Mouse (Mus musculus) testis, postnatal 10 days (tissue): ENCODE data around the gene Garnl3.

Experiments used
- DNase-seq: peaks from one replicate; pipeline ENCODE4 v3.0.0; 2021; ENCODE audit warnings: low spot score

Gene Garnl3

DNA sequence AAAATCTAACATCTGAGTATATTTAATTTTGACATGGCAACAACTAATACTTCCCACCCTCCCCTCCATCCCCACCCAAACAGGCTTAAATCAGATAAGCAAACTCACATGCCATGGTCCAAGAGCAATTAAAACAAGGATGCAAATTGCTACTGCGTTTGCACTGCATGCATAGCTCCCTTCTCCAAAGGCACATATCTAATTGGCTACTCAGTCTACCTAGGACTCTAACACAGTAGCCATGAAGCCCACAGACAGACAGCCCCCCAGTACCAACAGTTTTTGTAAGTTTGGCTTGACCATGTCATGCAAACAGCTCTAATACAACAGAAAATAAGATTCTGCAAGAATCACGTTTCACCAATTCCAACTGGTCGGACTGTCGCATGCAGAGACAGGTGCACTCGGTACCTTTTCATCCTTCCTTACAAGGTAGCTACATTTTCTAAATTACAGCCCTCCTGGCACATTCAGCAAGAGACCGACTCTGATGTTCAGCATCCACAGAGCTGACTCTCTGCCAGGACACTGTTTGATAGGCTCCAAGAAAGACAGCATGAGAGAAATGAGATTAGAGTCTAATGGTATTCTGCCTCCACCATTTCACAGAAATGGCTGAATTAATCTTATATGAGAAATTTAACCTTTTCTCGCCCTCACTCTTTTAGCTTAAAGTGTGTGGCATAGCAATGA lies 44.6 kb downstream of the Garnl3 start:
- DNase-seq = no peak

DNA sequence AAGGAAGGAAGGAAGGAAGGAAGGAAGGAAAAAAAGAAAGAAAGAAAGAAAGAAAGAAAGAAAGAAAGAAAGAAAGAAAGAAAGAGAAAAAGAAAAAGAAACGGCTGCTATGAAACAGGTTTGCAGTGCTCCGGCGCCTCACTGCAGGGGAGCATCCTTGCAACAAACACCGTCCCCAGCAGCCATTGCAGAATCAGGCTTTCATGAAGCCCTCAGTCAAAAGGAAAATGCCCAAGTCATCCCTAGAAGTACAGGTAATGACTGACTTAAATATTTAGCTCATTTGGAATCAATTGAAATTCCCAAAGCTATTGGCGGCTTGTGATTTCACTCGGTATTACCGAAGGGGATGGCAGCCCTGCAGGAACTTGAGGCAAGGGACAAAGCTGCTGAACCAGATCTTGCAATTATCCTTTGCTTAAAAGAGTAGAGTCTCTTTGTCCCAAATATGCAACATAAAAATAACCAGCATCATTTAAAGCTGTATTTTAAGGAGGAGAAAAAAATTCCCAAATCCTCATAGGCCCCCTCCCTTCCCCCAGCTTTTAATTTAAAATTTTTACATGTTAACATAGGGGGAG lies 45.3 kb downstream of the Garnl3 start:
- no peak for DNase-seq

DNA sequence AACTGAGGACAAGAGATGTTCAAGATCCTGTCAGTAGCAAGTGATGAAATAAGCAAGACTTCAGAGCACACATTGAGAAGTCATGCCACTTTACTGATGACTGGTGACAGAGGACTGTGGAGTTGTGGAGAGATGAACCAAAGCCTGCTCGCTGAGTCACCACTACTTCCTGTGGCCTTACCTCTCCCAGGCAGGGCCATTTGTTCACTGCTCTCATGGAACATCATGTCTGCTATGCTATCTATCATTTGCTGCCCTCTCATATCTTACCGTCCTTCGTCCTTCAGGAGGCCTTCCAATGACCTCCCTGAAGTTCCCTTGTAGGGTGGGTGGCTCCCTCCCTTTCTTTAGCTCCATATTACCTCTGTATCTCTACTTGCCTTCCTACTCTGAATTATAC lies 47.2 kb downstream of the Garnl3 start:
- no peak for DNase-seq

DNA sequence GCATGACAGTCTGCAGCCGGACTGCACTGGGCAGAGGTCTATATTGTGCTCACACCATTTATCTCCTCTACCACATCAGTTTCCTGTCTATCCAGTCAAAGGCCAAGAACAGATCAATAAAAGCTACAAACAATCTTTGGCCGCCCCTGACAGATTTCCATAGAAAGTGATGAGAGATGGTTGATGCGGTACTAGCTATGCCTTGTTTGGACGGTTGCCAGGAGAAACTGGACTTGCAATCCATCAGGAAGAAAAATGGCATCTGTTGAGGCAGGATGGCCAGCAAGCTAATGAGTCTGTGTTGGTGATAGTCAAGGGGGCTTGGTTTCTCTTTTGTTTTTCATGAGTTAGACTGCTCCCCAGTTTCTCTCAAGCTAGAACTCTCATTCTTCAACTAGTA lies 51.3 kb downstream of the Garnl3 start:
- DNase-seq = no peak

DNA sequence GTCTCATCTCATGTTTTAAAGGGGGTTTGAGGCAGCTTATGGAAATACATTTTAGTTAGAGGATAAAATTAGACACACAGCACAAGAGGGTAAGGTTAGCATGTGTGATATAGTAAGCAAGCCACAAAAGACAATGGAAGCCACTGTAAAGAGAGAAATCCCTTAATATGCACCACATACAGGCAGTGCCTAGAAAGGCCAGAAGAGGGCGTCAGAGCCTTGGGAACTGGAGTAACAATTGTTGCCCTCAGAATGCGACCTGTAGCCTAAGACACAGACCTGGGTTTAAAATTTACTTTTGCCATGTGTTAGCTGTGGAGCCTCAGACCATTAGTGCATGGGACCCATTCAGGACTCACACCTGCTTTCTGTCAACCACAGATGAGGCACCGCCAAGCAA lies 54.2 kb downstream of the Garnl3 start:
- DNase-seq = peak; percentile 76

DNA sequence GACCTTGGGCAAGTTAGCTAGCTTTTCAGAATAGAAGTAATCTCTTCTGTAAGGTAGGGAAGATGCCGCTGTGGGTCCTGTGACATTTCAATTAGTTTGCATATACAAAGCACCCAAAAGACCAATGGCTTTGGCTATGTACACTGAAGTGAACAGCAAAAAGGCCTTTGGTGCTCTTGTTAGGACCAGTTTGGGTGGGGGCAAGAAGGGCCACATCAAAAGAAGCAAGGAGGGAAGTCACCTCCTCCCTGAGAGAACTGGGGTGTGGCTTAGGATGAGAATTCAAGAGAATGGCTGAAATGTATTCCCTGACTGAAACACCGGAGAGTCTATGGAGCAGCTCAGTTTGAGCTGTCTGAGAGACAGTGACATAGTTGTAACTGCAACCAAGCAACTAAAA lies 56.5 kb downstream of the Garnl3 start:
- DNase-seq = no peak

DNA sequence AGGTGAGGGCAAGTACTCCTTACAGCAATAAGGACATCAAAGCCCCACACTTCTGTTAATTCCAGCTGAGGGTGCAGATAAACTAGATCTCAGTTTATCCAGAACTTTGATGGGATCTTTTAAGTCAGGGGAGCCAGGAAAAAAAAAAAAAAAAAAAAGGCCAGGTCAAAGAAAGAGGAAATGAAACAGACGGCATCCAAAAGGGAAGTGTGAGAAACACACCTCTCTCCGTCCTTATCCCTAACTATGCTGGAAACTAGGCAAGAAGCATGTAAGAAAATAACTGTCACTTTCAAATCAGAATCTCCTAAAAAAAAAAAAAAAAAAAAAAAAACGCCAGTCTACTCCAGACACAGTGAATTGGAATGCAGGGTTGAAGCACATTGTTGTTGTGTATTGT lies 57.3 kb downstream of the Garnl3 start:
- DNase-seq = no peak

DNA sequence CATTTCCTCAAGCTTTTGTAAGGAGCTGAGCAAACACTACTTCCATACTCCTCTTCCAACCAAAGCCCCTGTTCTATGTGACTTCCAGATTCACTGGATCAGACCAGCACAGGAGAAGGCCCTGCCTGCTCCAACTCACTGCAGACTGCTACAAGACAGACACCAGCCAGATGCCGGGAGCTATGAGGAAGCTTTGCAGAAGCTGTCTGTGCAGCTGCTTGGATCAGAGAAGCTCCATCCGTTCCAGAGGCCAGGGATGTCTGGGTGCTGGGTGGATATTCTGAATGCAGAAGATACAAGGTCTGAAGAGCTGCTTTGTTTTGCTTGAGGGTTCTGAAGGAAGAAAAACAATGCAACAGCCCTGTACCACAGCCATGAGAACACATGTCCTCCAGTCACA lies 59.1 kb downstream of the Garnl3 start:
- DNase-seq = no peak

DNA sequence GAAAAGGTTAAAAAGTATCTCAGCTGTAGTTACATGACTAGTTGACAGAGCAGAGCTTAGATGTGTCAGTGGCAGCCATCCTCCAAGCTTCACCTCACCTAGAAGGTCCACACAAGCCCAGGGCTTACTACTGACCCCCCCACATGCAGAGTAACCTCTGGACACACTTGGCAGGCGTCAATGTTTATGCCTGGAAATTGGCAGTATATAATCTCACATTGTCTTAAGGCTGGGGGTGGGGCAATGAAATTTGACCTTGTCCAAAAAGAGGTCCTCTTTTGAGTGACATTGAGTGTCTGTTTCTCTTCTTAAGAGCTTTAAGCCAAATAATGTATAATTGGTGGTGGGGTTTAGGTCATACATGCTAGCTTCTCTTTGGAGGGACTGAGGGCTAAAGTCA lies 65.8 kb downstream of the Garnl3 start:
- no peak for DNase-seq

DNA sequence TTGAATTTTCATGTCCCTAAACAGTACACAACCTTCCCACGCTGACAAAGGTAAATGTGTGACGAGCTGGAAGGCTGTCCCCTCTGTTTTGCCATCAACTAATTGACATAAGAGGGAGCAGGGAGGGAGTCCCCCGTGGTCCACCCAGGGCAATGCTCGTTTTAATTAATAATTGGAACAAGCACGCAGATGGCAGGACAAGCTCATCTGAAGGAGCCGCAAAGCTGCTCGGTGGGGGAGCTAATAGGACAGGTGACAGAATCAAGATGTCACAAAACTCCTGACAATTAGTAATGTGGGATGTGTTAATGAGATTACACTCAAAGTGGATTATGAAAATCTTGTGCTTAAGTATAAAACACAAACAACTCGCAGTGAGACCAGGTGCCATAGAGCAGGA lies 68.7 kb downstream of the Garnl3 start:
- no peak for DNase-seq

DNA sequence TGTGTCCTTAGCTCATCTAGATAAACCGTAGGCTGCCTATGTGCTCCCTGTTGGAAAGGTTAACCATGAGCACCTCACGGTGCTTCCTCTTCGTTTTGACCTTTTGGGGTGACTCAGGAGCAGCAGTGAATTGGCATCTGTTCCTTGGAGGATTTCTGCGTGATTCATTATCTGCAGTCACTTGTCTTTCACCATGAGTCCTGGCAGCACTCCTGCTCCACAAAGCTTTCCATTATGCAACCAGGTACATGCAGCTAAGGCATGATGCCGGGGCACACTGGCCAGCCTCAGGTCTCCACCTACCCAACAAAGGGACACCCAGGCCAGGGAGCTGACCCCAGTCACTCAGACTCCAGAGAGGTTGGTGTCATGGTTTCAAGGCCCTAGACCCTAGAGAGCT lies 72.5 kb downstream of the Garnl3 start:
- DNase-seq = no peak

DNA sequence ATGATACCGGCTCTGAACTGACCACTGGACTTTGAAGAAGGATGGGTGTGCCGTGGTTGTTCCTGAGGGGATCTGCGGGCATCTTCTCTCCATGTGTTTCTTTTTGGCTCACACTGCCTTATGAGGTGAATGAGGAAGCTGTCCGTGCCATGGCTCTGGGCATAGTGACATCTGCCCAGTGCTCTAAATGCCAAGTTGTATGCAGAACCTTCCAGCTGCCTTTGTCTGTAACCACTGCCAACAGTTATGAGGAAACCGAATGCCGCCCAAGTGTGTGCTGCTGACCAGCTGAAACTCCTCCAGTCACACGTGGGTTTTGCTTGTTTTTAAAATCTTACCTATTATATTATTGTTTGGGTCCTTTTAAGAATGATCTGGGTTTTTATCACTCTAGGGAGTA lies 73.9 kb downstream of the Garnl3 start:
- no peak for DNase-seq

DNA sequence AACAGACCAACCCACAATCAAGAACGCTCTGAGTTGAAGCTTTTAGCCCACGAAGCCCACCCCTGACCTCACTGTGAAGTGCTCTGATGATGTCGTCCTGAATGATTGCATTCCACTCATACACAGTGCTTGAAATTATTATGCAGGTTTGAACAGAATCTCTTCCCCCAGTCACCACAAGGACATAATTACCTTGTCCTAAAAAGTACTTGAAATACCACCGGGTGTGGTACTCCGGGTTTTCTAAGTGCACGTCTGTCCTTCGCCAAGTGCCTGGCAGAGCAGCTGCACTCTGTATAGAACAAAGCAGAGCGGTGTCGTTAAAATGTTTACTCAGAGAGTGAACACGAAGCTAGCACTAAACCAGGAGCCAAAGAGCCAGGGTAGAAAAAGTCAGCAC lies 77.5 kb downstream of the Garnl3 start:
- no peak for DNase-seq

DNA sequence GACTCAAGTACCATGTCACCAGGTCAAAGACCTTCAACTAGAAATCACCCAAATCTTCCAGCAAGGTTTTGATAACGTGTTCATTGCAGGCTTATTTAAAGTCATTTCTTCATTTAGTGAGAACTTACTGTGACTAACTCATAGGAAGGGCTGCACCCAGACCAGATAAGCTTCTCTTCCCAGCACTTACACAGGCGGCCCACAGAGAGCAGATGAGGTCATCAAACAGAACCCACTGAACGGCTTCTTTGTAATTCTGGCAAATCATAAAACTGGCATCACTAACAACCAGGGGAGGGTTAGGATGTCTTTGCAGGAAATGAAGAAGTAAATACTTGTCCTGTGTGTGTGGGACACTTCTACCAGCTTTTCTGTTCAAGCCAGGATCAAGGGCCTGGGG lies 84.1 kb downstream of the Garnl3 start:
- DNase-seq = no peak

DNA sequence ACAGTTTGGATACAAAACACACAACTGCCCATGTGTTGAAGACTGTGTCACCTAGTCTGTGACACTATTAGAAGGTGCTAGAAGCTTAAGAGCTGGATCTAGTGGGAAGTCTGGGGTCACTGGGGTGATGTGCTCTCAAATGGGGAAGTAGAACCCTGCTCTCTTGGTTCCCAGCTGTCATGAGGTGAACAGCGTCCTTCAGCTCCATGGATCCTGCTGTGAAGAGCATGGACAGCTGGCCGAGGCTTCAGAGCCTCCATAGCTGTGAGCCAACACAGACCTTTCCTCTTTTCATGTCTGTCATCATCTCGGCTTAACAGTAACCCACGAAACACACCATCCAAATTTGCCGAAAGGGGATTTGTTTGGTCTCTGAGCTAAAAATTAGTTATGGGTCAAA lies 84.5 kb downstream of the Garnl3 start:
- DNase-seq = no peak

DNA sequence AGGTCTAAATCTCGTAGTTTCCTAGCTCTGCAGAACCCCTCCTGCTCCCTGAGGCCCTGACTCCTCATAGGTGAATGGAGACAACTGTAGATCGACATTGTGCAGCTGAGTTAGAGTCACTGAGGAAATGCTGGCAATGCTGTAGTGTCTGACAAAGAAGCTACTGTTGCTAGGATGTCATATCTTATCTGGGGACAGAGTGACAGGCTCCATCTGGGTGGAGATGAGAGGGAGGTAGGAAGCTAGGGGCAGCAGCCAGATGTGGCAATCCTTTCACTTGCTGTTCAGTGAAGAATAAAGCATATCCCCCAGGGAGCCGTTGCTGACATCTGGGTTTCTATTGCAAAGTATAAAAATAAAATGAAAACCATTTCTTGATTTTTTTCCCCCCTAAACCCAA lies 85.6 kb downstream of the Garnl3 start:
- DNase-seq = no peak

DNA sequence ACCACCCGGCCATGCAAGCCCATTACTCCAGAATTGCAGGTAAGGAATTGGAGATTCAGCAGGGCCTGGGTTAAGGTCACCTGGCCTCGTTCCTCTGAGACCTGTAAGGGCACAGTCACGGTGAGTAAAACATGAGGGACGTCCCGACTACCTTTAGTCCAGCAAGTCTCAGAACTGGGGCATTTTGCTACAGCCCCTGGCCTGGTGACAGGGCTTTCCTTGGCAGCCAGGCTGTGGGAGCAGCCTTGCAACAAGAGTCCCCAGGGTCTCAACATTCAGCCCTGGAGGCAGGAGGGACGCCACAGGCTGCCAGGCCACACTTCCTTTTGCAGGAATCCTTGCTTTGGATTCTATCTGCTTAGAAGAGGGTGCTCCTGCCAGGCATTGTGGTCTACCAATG lies 88.7 kb downstream of the Garnl3 start:
- DNase-seq = no peak

DNA sequence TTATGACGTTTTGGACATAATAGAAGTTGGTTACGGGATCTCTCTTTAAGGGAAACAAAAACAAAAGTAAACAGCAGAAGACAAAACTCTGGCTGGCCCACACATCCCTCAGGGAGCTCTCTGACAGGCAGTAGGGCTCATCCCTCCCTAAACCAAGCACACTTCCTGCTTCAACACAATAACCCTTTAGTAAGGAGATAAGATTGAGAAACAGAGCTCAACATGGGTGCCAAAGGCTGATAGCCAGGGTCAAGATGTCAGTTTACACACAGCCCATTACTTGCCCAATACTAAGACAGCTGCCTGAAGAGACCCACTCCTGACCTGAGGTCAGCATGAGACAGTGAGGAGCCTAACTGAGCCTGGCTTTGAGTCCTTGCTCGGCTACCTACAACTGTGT lies 89.9 kb downstream of the Garnl3 start:
- DNase-seq = no peak

DNA sequence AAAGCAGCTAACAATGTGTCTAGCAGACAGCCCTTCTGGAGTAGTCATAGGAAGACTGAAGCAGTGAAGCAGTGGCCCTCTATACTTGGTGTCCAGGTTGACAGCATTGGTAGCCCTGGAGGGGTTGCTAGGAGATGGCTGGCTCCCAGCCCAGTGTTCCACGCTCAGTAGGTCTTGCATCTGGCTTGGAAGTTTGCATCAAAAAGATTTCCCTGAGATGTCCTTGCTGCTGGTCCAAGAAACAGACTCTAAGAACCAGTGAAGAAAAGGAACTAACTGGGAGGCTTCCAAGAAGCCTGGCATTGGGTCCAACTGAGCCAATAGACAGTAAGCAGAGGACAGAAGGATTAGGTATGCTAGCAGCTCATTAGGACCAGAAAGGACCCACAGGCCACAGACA lies 94.0 kb downstream of the Garnl3 start:
- DNase-seq = no peak

DNA sequence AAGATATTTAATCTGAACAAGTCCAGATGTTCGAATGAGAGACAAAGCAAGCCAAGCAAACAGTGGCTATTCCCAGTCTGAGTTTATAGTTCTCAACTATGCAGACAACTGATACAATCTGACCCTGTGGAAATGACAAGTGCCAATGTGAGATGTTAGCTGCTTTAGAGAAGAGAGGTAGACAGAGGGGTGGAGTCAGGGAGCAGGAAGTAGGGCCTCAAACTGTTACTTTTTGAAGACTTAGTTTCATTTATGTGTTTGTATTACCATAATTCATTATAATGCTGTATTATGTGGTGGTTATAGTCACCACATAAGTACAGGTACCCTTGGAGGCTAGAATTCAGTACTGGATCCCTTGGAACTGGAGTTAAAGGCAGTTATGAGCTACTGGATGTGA lies 96.2 kb downstream of the Garnl3 start:
- DNase-seq = no peak

DNA sequence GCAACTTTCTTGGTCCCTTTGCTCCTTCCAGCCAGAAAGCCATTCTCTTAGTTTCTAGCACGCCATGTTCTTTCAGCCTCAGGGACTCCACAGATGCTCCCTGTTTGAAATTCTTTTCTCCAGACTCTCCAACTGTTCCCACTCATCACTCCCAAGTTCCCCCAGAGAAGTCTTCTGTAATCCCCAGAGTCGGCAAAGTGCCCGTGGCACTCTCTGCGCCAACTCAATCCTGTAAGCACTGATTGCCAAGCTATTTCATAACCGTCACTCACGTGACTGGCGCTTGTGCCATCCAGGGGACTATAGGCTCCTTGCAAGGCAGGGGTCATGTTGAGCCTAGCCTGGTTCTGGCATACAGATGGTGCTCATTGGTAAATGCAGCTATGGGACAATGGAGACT lies 98.2 kb downstream of the Garnl3 start:
- no peak for DNase-seq

DNA sequence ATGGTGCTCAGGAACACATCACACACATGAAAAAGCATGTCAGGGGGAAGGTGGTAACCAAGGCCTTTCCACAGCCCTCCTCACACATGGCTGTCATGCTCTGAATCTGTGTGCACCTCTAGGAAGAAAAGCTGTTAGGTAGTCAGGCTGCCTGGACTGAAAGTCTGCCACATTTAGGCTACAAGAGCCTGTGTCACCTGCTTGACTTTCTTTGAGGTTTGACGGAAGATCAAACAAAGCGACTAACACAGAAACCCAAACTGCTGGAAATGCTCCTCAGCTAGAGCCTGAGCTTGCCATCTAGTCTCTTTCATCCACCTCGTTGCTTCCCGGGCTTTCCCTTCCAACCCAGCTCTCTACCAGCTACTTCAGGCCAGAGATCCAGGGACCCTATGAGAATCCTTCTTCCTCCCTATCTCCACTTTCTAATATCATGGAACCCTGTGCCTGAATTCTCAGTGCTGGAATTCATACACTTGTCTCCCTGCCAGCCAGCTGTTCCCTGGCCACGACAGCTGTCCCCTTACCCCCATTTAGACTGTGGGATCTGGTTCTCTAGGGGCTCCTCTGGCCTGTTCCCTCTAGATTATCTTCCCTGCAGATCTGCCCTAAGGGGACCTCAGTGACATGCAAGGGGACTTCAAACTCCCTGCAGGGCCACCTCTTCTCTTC lies 98.9 kb downstream of the Garnl3 start:
- no peak for DNase-seq

DNA sequence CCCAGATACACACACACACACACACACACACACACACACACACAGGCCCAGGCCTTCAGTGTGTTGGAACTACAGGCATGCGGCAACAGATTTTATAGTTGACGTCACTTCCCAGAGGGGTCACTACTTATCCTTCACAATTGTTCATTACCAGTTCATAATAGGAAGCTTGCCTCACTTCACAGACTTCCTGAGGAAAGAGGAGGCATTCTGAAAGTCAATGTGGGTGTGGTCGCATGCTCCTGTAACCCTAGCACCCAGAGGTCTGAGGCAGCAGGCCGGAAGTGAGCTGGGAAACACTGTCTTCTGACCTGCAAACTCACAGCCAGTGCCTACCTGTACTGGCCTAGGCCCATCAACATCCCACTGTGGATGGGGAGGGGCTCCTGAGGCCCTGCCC lies 106.4 kb downstream of the Garnl3 start:
- no peak for DNase-seq

DNA sequence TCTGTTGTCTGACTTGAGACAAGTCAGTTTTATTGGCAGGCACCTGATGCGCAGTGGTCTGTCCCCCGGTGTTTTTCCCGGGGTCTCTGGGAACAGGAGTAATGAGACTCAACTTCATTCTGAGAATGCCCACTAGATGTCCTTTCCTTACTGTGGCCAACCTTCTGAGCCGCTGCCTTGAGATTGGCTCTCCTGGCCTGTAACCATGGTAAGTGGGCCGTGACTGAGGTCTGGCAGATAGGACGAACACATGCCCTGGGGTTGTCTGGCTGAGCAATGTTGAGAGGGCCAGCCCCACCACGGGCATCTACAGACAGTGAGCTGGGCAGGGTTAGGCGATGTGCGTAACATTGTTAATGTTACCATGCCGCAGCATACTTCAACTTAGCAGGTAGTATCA lies 106.9 kb downstream of the Garnl3 start:
- no peak for DNase-seq
